Mouse (Mus musculus): ENCODE measurements at regions not wholly inside any gene's neighbourhood (a gene's known extent, or its start where the extent isn't known, plus 50 kb on each side); places are given as distances from the start of the nearest gene placed in this dataset.

DNA sequence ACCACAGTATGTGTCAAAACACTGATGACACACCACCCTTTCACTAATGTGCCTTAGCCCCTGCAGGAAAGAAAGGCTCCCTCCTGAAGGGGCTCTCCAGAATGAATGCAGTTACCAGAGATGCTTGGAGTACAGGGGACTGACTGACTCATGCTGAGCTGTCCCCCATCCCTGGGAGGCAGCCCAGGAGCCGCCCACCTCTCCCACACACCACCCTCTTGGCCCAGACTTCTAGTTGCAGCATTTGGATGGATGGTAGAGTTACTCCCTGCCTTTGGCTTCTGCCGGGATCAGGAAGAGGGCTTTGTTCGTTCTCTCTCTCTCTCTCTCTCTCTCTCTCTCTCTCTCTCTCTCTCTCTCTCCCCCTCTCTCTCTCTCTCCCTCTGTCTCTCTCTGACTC, 53.4 kb upstream of the Jun start:
- ATAC-seq: no peak

GRCm38 (mm10) chr4:95105926-95106622, 54.1 kb upstream of the Jun start:
- peak; percentile 85 for ATAC-seq

DNA sequence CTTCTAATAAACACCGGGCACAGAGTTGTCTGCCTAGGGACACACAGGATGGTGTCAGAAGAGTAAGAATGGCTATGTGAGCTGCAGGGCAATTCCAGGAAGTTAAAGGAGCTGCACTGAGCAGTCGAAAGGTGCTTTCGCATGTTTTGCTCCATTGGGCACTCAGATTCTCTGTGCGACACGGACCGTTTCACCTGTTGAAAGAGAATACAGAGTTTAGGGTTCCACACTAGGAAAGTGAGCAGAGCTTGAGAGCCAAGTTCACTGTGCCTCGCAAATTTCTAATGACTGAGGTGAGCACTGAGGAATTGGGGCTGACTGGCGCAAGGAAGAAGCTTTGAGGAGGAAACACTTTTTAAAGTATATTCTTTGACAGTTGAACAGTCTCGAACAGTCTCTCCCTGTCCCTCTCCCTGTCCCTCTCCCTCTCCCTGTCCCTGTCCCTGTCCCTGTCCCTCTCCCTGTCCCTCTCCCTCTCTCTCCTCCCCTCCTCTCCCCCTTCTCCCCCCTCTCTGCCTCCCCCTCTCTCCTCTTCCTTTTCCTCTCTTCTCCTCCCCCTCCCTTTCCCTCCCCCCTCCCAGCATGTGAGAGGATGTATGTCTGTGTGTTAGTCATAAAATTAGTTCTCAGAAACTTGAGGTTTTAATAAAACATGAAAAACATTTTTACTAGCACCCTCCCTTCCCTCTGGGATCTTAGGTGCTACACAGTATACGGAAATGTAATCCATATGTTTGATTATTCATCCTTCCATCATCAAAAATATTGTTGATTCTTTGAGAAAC, 55.1 kb upstream of the Jun start:
- peak; percentile 40 for ATAC-seq

- no peak for ATAC-seq
These were observed 56.8 kb upstream of the Jun start for GRCm38 (mm10) chr4:95108811-95109210.

GRCm38 (mm10) chr4:95110828-95111227, 58.8 kb upstream of the Jun start:
- ATAC-seq: no peak

GRCm38 (mm10) chr4:95117158-95117681, 65.2 kb upstream of the Jun start:
- ATAC-seq: peak; percentile 98

DNA sequence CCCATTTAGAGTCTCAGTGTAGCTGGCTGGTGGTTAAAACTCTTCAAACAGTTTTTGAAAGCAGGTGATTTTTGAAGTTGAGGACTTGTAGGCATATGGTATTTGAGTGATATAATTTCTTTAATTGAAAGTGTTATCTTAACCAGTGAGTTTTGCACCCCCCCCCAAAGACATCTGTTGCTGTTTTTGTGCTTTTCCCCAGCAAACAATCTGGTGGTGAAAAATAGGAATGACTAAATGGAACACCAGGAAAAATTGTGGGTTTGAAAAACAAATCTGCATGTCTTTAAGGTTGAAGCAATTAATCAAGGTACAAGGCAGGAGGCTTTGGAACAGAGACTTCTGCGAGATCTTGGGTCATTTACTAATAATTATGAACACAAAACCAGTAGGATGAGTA, 68.9 kb upstream of the Jun start:
- ATAC-seq: no peak

GRCm38 (mm10) chr4:95125346-95125745, 73.3 kb upstream of the Jun start:
- no peak for ATAC-seq

DNA sequence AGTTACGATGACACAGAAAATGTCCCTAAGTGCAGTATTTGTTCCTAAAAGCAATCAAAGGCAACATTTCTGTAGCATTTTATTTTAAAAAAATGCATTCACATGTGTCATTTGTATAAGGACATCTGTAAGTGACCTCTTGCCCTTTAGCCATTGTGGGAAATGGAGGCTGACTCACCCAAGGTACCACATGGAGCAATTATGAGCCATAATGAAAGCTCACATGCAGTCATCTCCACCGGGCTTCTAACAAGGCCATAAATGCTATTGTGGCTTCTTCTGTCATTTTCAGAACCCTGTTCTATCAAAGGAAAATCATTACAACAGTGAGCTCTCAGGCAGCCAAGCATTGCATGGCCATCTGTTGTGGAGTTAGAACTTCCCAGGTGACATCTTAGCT, 75.9 kb upstream of the Jun start:
- no peak for ATAC-seq

GRCm38 (mm10) chr4:95133815-95134214, 81.8 kb upstream of the Jun start:
- no peak for ATAC-seq

DNA sequence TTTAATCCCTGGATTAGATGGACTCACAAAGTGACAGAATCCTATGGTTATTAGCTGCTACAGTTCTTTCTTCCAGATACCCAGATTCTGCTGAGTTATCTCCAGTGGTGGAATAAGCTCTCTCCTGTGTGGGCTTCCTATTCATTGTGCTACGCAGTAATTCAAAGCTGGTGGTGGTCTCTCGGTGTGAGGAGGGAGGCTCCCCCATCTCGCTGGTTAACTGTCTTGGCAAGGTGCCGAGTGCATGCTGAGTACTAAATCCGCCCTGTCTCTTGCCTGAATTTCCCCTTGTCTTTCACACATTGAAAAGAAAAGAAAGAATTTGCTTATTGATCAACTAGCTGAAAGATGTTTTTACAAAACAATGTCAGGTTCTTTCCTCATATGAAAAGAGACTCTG, 82.6 kb upstream of the Jun start:
- no peak for ATAC-seq

GRCm38 (mm10) chr4:95137413-95138143, 85.6 kb upstream of the Jun start:
- no peak for ATAC-seq

- ATAC-seq: no peak
These were observed 86.7 kb upstream of the Jun start for GRCm38 (mm10) chr4:95138676-95139075.

- no peak for ATAC-seq
These were observed 89.2 kb upstream of the Jun start for GRCm38 (mm10) chr4:95141253-95141652.

DNA sequence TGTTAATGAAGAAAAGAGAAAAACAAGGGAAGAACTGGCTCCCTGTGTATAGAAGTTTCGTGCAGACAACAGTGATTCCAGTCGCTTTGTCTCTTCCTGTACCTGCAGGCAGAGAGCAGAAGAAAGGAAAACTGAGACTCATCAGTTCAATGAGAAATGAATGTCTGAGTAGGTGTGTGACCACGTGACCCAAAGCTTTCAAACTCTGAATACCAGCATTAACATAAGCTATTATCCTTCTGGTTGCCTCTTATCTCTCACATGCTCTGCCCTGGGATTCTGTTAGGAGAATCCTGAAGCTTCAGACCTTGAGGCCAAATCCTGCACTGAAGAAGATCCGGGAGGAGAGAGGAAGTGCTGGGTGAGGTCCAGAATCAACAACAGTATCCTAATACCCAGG, 91.1 kb upstream of the Jun start:
- ATAC-seq: no peak

DNA sequence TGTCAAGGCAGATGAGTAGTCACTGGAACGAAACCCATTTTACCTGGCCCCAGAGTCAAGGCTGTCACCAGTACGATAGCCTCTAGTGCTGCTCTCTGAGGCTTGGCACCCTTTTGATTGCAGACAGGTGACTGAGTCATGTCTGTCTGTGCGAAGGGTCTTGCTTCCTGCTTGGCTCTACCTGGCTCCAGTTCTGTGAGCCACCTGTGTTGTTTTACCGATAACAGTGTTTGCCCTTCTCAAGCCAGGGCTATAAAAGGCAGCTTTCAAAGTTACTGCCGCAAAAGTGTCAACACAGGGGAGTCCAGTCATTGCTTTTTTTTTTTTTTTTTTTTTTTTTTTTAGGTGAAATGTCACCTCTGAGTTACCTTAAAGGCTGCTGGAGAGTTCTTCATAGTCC, 91.6 kb upstream of the Jun start:
- ATAC-seq: no peak

GRCm38 (mm10) chr4:95144440-95144839, 92.4 kb upstream of the Jun start:
- no peak for ATAC-seq

- ATAC-seq: no peak
These were observed 94.2 kb upstream of the Jun start for GRCm38 (mm10) chr4:95146268-95146667.

DNA sequence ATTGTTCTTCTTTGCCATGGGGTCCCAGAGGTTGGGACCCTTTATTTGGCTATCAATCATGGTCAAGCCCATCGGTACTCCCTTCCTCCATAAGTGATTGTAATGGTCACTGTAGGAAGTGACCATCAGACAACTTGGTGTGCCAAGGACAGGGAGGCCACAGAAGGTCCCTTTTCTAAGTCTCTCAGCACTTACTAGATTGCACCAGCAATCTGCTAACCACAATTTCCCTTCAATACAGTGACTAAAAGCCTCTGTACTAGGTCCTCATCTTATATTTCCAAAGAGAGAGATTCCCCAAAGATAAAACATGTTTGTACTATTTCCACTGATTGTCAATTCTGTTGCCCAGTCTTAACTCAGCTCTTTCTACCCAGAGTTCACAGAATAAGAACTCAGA, 96.6 kb upstream of the Jun start:
- ATAC-seq: no peak

DNA sequence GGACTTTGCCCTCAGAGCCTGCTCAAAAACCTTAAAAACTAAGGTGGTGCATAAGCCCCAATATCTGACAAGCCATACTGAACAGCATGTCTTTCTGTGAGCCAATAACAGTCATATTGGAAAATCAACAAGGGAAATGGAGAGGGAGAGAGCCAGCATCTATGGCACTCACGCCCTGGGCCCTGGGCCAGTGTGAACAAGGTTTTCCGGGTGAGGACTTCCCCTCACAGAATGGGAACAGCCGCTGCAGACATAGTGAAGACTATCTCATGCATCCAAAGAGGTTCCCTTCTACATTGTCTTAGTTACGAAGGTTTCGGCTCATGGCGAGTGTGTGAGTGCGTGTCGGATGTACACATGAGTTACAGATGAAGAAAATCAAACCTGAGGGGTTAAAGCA, 99.7 kb upstream of the Jun start:
- no peak for ATAC-seq

DNA sequence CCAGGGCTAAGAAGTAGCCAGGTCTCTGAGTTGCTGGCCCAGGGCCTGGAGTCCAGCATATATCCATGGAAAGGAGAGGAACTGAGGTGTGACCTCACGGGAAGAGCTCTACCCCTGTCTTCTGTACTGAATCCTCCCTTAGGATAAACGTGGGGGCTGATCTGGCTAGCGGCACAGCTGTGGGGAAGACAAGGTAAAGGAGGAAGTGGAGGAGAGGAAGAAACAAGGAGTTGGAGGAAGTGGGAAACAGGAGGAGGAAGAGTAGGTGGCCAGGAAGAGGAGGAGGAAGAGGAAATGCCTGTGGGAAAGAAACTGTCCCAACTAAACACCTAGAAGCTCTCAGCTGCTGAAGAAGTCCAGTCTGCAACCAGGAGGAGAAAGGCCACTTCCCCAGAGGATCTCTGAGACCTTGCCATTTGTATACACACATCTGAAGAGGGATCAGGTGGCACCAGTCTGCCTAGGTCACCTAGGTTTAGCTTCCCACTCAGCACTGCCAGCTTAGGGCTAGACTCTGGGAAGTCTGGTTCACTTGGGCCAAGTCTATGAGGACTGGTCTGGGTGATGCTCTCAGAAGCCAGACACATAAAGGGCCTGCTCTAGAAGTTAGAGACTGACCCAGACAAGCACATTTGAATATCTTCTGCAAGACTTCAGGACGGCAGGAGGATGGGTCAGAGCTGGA, 100.6 kb upstream of the Jun start:
- no peak for ATAC-seq

- ATAC-seq: no peak
These were observed 101.8 kb upstream of the Jun start for GRCm38 (mm10) chr4:95153737-95154287.

DNA sequence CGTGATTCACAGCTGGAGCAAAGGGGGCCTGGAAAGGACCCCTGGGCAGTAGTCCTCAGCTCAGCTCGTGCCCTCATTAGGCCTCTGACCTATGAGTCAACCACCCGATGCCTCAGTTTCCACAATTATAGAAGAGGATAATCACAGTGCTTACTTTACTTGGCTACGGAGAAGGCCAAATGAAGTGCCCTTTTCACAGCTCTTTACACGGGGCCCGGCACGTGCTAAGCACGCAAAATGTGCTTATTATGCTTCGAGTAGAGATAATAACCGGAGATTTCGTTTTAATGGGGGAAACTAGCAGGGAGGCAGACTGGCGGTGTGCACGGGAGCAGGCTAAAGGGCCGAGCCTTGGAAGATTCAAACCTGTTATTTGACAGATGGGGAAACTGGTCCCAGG, 102.4 kb upstream of the Jun start:
- no peak for ATAC-seq
